Mouse (Mus musculus): ENCODE data around the gene Rps6kl1. TPM values are rescaled to one million over a fixed set of nuclear protein-coding genes. Genes with fewer than 3 reads are reported as not detected.

Gene Rps6kl1
- total and polyA plus RNA-seq, 3 experiments, result 0.21 to 0.86 (median 0.36) TPM

GRCm38 (mm10) chr12:85112550-85113251, 38.4 kb downstream of the Rps6kl1 start:
- H3K9ac ChIP-seq (ENCODE audit: insufficient read depth, low read depth), result peak overlapping the region; percentile 71; the same call in 1 of the 2 replicates
- no peak for TF ChIP-seq MEF2A (IDR thresholded peaks at IDR 0.05; ENCODE audit: borderline replicate concordance, low read depth, low read length)
- TF ChIP-seq NRF1 (IDR thresholded peaks at IDR 0.05; ENCODE audit: low read depth, low read length), result no peak
- TF ChIP-seq MXI1 (IDR thresholded peaks at IDR 0.05; ENCODE audit: low read depth, low read length), result no peak
- no peak for TF ChIP-seq TCF12 (IDR thresholded peaks at IDR 0.05; ENCODE audit: low read depth, low read length)
- TF ChIP-seq ZMIZ1 (IDR thresholded peaks at IDR 0.05; ENCODE audit: low read depth, low read length), result no peak
- no peak for TF ChIP-seq UBTF (IDR thresholded peaks at IDR 0.05; ENCODE audit: low read depth, low read length)
- no peak for TF ChIP-seq ZC3H11A (IDR thresholded peaks at IDR 0.05; ENCODE audit: low read depth, low read length)
- dilution Hi-C loops (cut with MboI; ENCODE audit: extremely low pct_ligation_motif_present, extremely low pct_unique_long_range_greater_than_20kb, low sequenced_read_pairs), result no loop called here

GRCm38 (mm10) chr12:85110698-85111592, 40.1 kb downstream of the Rps6kl1 start, which contains the start of the genes Prox2 and Dlst:
Gene Prox2 (minus strand): TSS chr12:85110759.
Gene Dlst (plus strand): TSS chr12:85110833.
- H3K36me3 ChIP-seq (replicated peaks in 1 of 2; ENCODE audit: control insufficient read depth in 1 of 2, insufficient read depth in 1 of 2, low read length in 1 of 2), result peaks cover 11 to 32% of the 10 kb centered on the region in 2 experiments
- in situ Hi-C loops (cut with MboI; ENCODE audit: low pct_ligation_motif_present, low pct_unique_long_range_greater_than_20kb, low sequenced_read_pairs) (no loop called here), dilution Hi-C loops (cut with MboI; ENCODE audit: extremely low pct_ligation_motif_present, extremely low pct_unique_long_range_greater_than_20kb, low sequenced_read_pairs) (no loop called here)
- DNase-seq (ENCODE audit: extremely low read depth), result peak; percentile 77
- peak within 1 kb of the TSS; percentile 94 for H3K4me2 ChIP-seq (ENCODE audit: insufficient read depth, low read depth, poor library complexity, severe bottlenecking)
- peak within 1 kb of the TSS; percentile 71 for H3K9ac ChIP-seq (ENCODE audit: insufficient read depth, low read depth)
- peaks cover 3 to 67% of the 10 kb centered on the region in 2 experiments; a peak in 2 of 4 replicates for H3K4me1 ChIP-seq (ENCODE audit: control insufficient read depth in 1 of 2, insufficient read depth in 2 of 2)
- no peaks in the 10 kb centered on the region for H3K9me3 ChIP-seq (replicated peaks; ENCODE audit: low read length)
- H3K27ac ChIP-seq (ENCODE audit: insufficient read depth, low read depth), result peak within 1 kb of the TSS; percentile 50
- no peaks in the 10 kb centered on the region for H3K27me3 ChIP-seq (replicated peaks)
- peaks cover 48% of the 10 kb centered on the region for H3K79me2 ChIP-seq (replicated peaks; ENCODE audit: control insufficient read depth, extremely low read depth, insufficient read depth, poor library complexity, severe bottlenecking)
- H3K4me3 ChIP-seq (replicated peaks in 1 of 3; ENCODE audit: low read depth in 2 of 3, low read length in 2 of 3, poor library complexity in 1 of 3), result peak within 1 kb of the TSS; percentile 77 to 97 (median 82)
- TF ChIP-seq MAFK (IDR thresholded peaks at IDR 0.05; ENCODE audit: insufficient replicate concordance, low read length), result no peak
- peak; percentile 71 for TF ChIP-seq IRF4 (IDR thresholded peaks at IDR 0.05; ENCODE audit: low read depth, low read length)
- TF ChIP-seq RAD21 (IDR thresholded peaks at IDR 0.05; ENCODE audit: low read depth, low read length), result no peak
- no peak for TF ChIP-seq ETS1 (conservative IDR thresholded peaks at IDR 0.05; ENCODE audit: low read depth, low read length)
- peak; percentile 78; the same call in 1 of the 2 replicates for TF ChIP-seq KAT2A (IDR thresholded peaks at IDR 0.05; ENCODE audit: insufficient replicate concordance, low read length)
- no peak for TF ChIP-seq POLR2AphosphoS2 (IDR thresholded peaks at IDR 0.05; ENCODE audit: low read depth, low read length)
- no peak for TF ChIP-seq JUND (conservative IDR thresholded peaks at IDR 0.05; ENCODE audit: low read depth, low read length)
- TF ChIP-seq POLR2A (IDR thresholded peaks at IDR 0.05; ENCODE audit: low read depth, low read length), result peak; percentile 83
- TF ChIP-seq ZC3H11A (IDR thresholded peaks at IDR 0.05; ENCODE audit: low read depth, low read length), result no peak
- TF ChIP-seq ZKSCAN1 (IDR thresholded peaks at IDR 0.05; ENCODE audit: borderline replicate concordance, low read depth, low read length), result no peak
- no peak for TF ChIP-seq SMC3 (IDR thresholded peaks at IDR 0.05; ENCODE audit: low read depth, low read length)
- peak; percentile 63; the same call in 1 of the 2 replicates for TF ChIP-seq MAZ (IDR thresholded peaks at IDR 0.05; ENCODE audit: low read depth, low read length)
- peak; percentile 79; the same call in 1 of the 2 replicates for TF ChIP-seq MXI1 (IDR thresholded peaks at IDR 0.05; ENCODE audit: low read depth, low read length)
- no peak for TF ChIP-seq PAX5 (IDR thresholded peaks at IDR 0.05; ENCODE audit: low read length)
- peak; percentile 88; the same call in 1 of the 2 replicates for TF ChIP-seq NELFE (IDR thresholded peaks at IDR 0.05; ENCODE audit: low read depth, low read length)
- TF ChIP-seq MEF2A (IDR thresholded peaks at IDR 0.05; ENCODE audit: borderline replicate concordance, low read depth, low read length), result peak; percentile 62
- TF ChIP-seq USF1 (IDR thresholded peaks at IDR 0.05; ENCODE audit: low read depth, low read length), result no peak
- TF ChIP-seq ZMIZ1 (IDR thresholded peaks at IDR 0.05; ENCODE audit: low read depth, low read length), result peak; percentile 86
- TF ChIP-seq EP300 (IDR thresholded peaks at IDR 0.05; ENCODE audit: low read length), result no peak
- peak; percentile 43 for TF ChIP-seq NRF1 (IDR thresholded peaks at IDR 0.05; ENCODE audit: low read depth, low read length)
- peak; percentile 96 for TF ChIP-seq SIN3A (IDR thresholded peaks at IDR 0.05; ENCODE audit: low read length)
- TF ChIP-seq BHLHE40 (IDR thresholded peaks at IDR 0.05; ENCODE audit: low read depth, low read length), result peak; percentile 25; the same call in 1 of the 2 replicates
- peak; percentile 45; the same call in 1 of the 2 replicates for TF ChIP-seq MAX (IDR thresholded peaks at IDR 0.05; ENCODE audit: low read length)
- no peak for TF ChIP-seq JUN (IDR thresholded peaks at IDR 0.05; ENCODE audit: insufficient read depth, low read depth, low read length)
- TF ChIP-seq CHD2 (IDR thresholded peaks at IDR 0.05; ENCODE audit: low read length), result peak; percentile 19; the same call in 1 of the 2 replicates
- TF ChIP-seq UBTF (IDR thresholded peaks at IDR 0.05; ENCODE audit: low read depth, low read length), result 0 out of 2 replicates have a peak, but pooled peaks have one; percentile 69

More at GRCm38 (mm10) chr12:85112550-85113251, 38.4 kb downstream of the Rps6kl1 start:
- Histone ChIP-seq H3K4me1 (ENCODE audit: control insufficient read depth in 1 of 2, insufficient read depth in 2 of 2) (peaks cover 3 to 72% of the 10 kb centered on the region in 2 experiments; a peak in 2 of 4 replicates), H3K36me3 (replicated peaks in 1 of 2; ENCODE audit: control insufficient read depth in 1 of 2, insufficient read depth in 1 of 2, low read length in 1 of 2) (peaks cover 13 to 46% of the 10 kb centered on the region in 2 experiments), H3K79me2 (replicated peaks; ENCODE audit: control insufficient read depth, extremely low read depth, insufficient read depth, poor library complexity, severe bottlenecking) (peaks cover 61% of the 10 kb centered on the region), H3K27ac (ENCODE audit: insufficient read depth, low read depth) (no peak overlapping the region), H3K4me3 (replicated peaks in 1 of 3; ENCODE audit: low read depth in 2 of 3, low read length in 2 of 3, poor library complexity in 1 of 3) (peak overlapping the region in 1 of 3 experiments; percentile 97), H3K27me3 (replicated peaks) (no peaks in the 10 kb centered on the region), H3K4me2 (ENCODE audit: insufficient read depth, low read depth, poor library complexity, severe bottlenecking) (peak overlapping the region; percentile 84), H3K9me3 (replicated peaks; ENCODE audit: low read length) (no peaks in the 10 kb centered on the region)
- DNase-seq (ENCODE audit: extremely low read depth), result no peak
- in situ Hi-C loops (cut with MboI; ENCODE audit: low pct_ligation_motif_present, low pct_unique_long_range_greater_than_20kb, low sequenced_read_pairs), result no loop called here
